Mouse (Mus musculus): ENCODE measurements around the gene Ccdc175. TPM values are rescaled to one million over a fixed set of nuclear protein-coding genes. Genes with fewer than 3 reads are reported as not detected.

The Ccdc175 gene
- total RNA-seq, 4 experiments from 2014 or later = not detected

- no peak for DNase-seq (ENCODE audit: low spot score in 2 of 2)
Observed at GRCm38 (mm10) chr12:72104027-72104426, 80.8 kb downstream of the Ccdc175 start.

DNA sequence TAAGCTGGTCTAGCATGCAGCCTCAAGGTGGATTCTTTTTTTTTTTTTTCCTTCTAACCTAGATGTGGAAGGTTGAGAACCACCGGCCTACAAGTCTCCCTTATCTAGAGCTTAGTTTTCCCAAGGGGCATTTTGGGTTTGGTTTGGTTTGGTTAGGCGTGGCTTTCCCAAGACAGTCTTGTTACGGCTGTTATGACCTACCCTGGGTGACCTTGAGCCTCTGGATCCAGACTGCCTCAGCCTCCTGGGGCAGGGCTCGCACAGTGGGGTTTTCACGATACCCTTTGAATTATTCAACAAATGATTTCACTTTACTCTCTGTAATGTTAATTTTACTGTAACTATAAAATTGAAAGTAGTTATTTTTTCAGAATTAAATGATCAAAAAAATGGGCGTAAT lies 82.1 kb downstream of the Ccdc175 start:
- DNase-seq (ENCODE audit: low spot score in 2 of 2) = no peak

GRCm38 (mm10) chr12:72096966-72097365 lies 87.9 kb downstream of the Ccdc175 start:
- no peak for DNase-seq (ENCODE audit: low spot score in 2 of 2)

DNA sequence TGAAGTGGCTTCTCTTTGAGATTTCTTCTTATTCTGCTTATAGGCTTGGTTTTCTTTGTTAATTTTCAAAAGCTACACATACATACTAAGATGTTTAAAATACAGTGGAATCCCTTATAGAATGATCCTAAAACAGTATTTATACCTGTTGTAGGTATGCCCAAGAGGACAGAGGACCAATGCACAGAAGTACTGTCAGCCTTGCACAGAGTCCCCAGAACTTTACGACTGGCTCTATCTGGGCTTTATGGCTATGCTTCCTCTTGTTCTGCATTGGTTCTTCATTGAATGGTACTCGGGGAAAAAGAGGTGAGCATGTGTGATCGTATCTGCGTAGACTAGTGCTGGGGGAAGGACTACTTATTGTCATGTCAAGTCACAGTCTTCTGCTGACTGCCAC lies 95.0 kb downstream of the Ccdc175 start:
- no peak for DNase-seq (ENCODE audit: low spot score in 2 of 2)

DNA sequence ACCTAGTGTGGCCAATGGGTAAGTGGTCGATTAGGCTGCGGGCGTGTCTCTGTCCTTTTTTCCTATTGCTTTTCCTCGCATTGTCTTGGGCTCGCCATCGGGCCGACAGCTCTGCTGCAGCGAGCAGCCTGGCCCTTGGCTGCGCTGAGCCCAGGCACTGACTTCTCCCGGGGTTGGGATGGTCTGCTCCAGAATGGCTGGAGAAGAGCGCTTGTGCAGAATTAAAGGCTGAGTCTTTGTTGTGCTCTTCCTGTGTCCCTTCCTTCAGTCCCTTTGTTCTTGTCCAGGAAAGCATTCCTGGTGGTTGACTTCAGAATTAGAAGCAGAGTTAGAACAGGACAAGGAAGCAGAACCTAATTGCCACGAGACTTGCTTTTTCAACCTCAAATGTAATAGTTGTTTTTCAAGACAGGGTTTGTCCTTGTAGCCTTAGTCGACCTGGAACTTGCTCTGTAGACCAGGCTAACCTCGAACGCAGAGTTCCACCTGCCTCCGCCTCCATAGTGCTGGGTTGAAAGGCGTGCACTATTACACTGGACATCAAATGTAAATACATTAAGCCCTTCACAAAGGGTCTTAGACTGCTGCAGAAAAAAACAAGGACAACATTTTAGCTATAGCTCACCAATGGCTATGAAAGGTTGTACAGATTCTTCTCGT lies 98.5 kb downstream of the Ccdc175 start:
- DNase-seq (ENCODE audit: low spot score in 2 of 2) = no peak

- DNase-seq (ENCODE audit: low spot score in 2 of 2) = peak; percentile 88 to 99
Observed at GRCm38 (mm10) chr12:72085329-72086165, 99.3 kb downstream of the Ccdc175 start, which contains the start of the genes L3hypdh and Jkamp. L3hypdh (minus strand) TSS chr12:72085439. Jkamp (plus strand) TSS chr12:72085589.

- no peak for DNase-seq (ENCODE audit: low spot score in 2 of 2)
Observed at GRCm38 (mm10) chr12:72085024-72085328, 99.9 kb downstream of the Ccdc175 start.

DNA sequence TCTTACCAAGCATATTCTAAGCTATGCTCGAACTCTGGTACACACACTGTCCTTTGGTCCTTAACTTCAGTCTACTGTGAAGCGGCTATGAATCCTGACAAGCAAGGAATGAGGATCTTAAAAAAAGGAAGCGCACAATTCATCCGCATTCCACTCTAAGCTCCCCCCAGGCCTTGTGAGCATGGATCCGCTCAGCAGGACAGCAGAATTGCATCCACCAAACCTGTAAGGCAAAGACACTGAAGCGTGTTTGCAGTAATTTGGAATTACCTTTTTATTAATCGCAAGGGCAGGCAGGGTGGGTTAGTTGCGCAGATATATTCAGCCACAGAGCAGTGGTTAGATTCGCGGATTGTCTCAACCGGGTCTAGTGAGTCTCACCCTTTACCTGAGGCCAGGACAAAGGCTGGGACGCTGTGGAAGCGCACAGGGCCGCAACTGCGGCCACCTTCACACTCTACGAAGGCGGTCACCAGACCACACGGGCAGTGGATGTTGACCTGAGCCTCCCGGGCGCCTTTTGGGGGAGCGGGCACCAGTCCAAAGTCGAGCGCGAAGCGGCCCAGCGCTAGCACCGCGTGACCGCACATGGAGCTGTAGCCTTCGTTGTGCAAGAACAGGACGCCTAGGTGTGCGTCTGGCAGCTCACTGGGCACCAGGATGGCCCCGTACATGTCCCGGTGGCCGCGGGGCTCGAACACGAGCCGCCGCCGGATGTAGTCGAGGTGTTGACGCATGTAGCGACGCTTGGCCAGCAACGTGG lies 100.4 kb downstream of the Ccdc175 start:
- DNase-seq (ENCODE audit: low spot score in 2 of 2) = no peak

DNA sequence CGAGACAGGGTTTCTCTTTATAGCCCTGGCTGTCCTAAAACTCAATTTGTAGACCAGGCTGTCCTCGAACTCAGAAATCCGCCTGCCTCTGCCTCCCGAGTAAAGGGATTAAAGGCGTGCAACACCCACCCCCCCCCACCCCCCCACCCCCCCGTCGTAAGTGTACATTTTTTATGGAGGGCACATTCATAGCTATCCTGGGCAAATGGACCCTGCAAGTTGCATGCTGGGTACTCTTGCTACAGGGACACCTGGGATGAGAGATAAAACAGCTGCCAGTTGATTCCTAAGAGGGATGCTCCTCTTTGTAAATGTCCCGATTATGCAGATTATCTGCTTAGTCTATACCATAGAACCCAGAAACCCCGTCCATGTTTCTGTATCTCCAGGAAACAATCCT lies 101.6 kb downstream of the Ccdc175 start:
- DNase-seq (ENCODE audit: low spot score in 2 of 2) = no peak

- no peak for DNase-seq (ENCODE audit: low spot score in 2 of 2)
Observed at GRCm38 (mm10) chr12:72082370-72082769, 102.5 kb downstream of the Ccdc175 start.

GRCm38 (mm10) chr12:72081961-72082360 lies 102.9 kb downstream of the Ccdc175 start:
- no peak for DNase-seq (ENCODE audit: low spot score in 2 of 2)

- no peak for DNase-seq (ENCODE audit: low spot score in 2 of 2)
Observed at GRCm38 (mm10) chr12:72078248-72078647, 106.6 kb downstream of the Ccdc175 start.

DNA sequence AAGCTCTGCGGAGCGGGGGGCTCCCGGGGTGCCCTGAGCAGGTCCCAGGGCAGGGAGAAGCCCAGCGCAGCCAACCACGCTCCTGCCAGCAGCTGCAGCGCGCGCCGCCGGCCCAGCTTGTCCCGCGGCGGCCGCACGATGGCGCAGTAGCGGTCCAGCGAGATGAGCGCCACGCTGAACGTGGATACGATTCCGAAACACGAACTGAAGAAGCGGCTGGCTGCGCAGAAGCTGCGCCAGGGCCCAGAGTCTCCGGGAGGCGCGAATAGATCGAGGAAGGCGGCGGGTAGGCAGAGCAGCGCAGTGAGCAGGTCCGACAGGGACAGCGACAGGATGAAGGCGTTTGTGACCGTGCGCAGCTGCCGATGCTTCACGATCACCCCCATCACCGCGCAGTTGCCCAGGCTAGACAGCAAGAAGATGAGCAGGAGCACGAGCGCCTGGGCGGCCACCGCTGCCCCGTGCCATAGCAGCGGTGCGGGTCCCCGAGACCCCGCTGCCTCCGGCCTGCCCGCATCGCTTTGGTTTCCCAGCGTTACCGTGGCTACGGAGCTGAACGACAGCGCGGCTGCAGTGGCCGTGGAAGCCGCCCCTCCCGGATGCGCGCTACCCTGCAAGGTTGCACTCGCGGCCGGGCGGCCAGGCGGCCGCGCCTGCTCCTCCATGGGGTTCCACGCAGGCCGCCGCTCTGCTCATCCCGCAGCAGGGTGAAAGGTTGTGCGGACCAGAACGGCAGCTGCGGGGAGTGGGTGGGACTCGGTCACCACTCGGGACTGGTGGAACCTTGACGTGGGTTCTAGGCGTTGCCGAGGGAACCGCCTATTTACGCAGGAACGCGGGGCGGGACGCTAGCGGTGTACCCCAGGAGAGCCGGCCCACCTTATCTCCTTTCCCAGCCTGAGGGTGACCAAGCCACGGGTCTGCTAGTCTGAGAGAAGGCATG lies 114.2 kb downstream of the Ccdc175 start, which contains the start of gene Gpr135:
Gene Gpr135, minus strand, starts transcription at position 799 of the 943 bp plus-strand sequence.
- peak; percentile 81 to 82 for DNase-seq (ENCODE audit: low spot score in 2 of 2)

- DNase-seq (ENCODE audit: low spot score in 2 of 2) = no peak
Observed at GRCm38 (mm10) chr12:72069626-72070326, 115.1 kb downstream of the Ccdc175 start.

DNA sequence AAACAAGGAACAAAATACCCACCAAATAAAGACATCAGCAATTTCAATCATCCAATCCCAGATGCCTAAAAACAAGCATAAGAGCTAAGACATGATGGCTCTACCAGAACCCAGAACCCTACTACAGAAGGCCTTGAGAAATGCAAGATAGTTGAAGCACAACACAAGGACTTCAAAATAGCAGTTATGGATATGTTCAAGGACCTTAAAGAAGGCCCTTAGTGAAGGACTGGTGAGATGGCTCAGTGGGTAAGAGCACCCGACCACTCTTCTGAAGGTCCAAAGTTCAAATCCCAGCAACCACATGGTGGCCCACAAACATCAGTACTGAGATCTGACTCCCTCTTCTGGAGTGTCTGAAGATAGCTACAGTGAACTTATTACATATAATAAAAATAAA lies 127.0 kb downstream of the Ccdc175 start:
- DNase-seq (ENCODE audit: low spot score in 2 of 2) = no peak

- DNase-seq (ENCODE audit: low spot score in 2 of 2) = no peak
Observed at GRCm38 (mm10) chr12:72053851-72054250, 131.0 kb downstream of the Ccdc175 start.

DNA sequence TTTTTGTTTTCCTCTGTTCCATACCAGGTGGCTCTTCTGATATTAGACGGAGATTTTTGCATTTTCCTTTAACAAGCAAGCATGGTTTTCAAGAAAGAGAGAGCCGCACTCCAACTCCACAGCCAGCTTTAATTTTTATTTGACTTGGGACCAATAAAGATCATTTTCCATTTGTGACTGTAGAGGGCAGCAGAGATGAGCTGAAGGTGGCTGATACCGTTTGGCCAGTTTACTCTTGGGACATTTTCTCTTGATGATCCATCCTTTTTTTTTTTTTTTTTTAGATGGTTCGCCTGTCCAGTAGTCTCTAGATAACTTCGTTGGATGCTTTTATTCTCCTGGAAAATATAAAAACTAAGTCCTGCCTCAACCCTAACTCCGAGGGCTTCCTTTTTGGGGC lies 131.5 kb downstream of the Ccdc175 start:
- DNase-seq (ENCODE audit: low spot score in 2 of 2) = no peak

DNA sequence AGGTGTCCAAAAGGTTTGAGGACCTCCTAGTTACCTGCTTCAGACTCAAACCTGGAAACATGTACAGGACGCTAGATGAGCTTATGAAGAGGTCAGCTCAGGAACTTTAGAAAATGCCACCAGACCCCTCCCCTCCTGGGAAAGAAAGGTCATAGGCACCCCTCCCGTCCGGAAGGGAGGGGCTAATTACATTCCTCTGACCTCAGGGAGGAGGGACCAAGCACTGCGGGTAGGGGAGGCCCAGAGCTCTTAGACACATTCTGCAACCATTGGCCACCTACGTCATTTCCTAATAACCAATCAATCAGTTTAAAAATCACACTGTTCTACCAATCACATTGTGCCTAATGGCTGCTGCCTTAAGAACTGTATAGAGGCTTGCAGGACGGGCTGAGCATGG lies 132.3 kb downstream of the Ccdc175 start:
- no peak for DNase-seq (ENCODE audit: low spot score in 2 of 2)

Data from left cerebral cortex, adult 8-10 months (tissue).